Mouse (Mus musculus) heart, embryonic 13.5 days (tissue): ENCODE measurements at regions not wholly inside any gene's neighbourhood (a gene's known extent, or its start where the extent isn't known, plus 50 kb on each side); places are given as distances from the start of the nearest gene placed in this dataset.
"Not testable (repeated sequence)": the region's sequence is repeated elsewhere in the genome, so short reads cannot be mapped to it uniquely, and the experiment has no call there.

ENCODE experiments used
- ATAC-seq: fragments of 200-750 bp; cut with Nextera tagmentation; 2 replicates; pipeline ENCODE4 v1.8.0; 2017; ENCODE audit warnings: moderate TSS enrichment; ENCODE audit not compliant: insufficient number of reproducible peaks, low FRiP score, low TSS enrichment; ENCODE audit errors: extremely low read depth
- H3K27ac ChIP-seq: fragments of 300-500 bp; sonication (generic); replicated peaks from 2 replicates; pipeline ENCODE4 v1.5.1; 2015; ENCODE audit warnings: moderate library complexity, mild to moderate bottlenecking, inconsistent platforms
- H3K27me3 ChIP-seq: fragments of 300-500 bp; sonication (generic); replicated peaks from 2 replicates; pipeline ENCODE4 v1.6.1; 2015; ENCODE audit warnings: mild to moderate bottlenecking, inconsistent platforms
- H3K36me3 ChIP-seq: fragments of 300-500 bp; sonication (generic); 2 replicates; pipeline ENCODE4 v1.6.1; 2015; ENCODE audit warnings: mild to moderate bottlenecking, inconsistent platforms
- H3K4me1 ChIP-seq: fragments of 300-500 bp; sonication (generic); 2 replicates; pipeline ENCODE4 v1.6.1; 2015; ENCODE audit warnings: inconsistent platforms
- H3K4me2 ChIP-seq: fragments of 300-500 bp; sonication (generic); 2 replicates; pipeline ENCODE4 v1.6.1; 2015; ENCODE audit warnings: inconsistent platforms, mild to moderate bottlenecking, moderate library complexity
- H3K4me3 ChIP-seq: fragments of 300-500 bp; sonication (generic); 2 replicates; pipeline ENCODE4 v1.5.1; 2015; ENCODE audit warnings: moderate library complexity, mild to moderate bottlenecking, inconsistent platforms
- H3K9ac ChIP-seq: fragments of 300-500 bp; sonication (generic); 2 replicates; pipeline ENCODE4 v1.6.1; 2015; ENCODE audit warnings: inconsistent platforms, mild to moderate bottlenecking, moderate library complexity
- H3K9me3 ChIP-seq: fragments of 300-500 bp; sonication (generic); 2 replicates; pipeline ENCODE4 v1.6.1; 2016; ENCODE audit warnings: inconsistent platforms
- WGBS: fragments of 180-500 bp; shearing (Covaris S2); methylation state at CpG from one replicate; pipeline ENCODE4 v1.1.7; 2015; ENCODE audit warnings: mixed read lengths; 5-methylcytosine and 5-hydroxymethylcytosine counted together

DNA sequence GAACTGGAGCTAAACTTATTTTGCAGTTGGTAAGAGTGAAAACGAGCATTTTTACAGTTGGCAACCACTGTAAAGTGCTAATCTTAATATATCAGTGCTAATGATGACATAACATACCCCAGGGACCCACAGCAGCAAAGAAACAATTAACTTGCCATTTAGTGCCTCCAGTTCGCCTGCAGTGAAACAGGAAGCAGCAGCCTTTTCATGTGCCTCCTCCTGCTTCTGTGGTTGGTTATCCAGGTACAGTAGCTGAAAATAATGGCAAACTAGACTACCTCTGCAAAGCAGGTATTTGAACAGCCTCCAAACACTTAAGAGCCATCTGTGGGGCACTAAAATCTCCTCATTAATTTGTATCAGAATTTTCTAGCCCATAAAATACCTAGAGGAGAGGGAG, 584.8 kb upstream of the Pfkp start:
- 24% methylated on average over 2 of the region's 2 CpGs for WGBS

DNA sequence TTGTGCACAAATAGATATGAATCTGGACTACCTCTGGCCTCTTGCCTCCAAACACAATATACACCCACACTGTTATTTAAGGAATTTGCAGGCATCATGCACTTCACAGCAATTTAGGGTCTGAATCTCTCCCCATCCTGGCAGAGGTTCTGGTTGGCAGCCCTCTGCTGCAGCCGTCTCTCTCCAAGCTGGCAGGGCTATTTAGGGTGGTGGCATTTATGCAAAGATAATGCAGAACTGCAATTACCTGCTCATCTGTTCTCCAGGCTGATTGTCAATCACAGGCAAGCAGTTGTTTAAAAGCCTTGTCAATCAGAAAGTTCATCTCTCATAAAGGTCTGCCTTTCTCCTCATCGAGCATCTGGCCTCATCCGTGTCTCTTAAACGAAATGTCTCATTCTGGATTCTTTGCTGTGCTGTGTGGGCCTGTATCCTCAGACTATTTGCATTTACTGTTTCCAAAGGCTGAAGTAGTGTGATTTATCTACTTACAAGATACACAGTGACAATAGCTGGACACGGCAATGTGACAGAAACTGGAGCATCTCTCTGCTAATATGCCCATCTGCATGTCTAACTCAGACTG, 558.1 kb upstream of the Pfkp start:
- Histone ChIP-seq H3K4me1 (no peaks in the 10 kb centered on the region), H3K9me3 (no peaks in the 10 kb centered on the region), H3K4me2 (no peak overlapping the region), H3K9ac (no peak overlapping the region), H3K36me3 (no peaks in the 10 kb centered on the region), H3K4me3 (no peak overlapping the region), H3K27ac (no peak overlapping the region), H3K27me3 (no peaks in the 10 kb centered on the region)
- ATAC-seq: no peak
- 76% methylated on average over 5 of the region's 5 CpGs for WGBS

More for the DNA sequence above, 584.8 kb upstream of the Pfkp start:
- H3K27ac ChIP-seq: no peak overlapping the region
- no peaks in the 10 kb centered on the region for H3K36me3 ChIP-seq
- H3K4me2 ChIP-seq: no peak overlapping the region
- H3K9ac ChIP-seq: no peak overlapping the region
- H3K4me3 ChIP-seq: no peak overlapping the region
- ATAC-seq: no peak
- H3K9me3 ChIP-seq: no peaks in the 10 kb centered on the region
- no peaks in the 10 kb centered on the region for H3K27me3 ChIP-seq
- no peaks in the 10 kb centered on the region for H3K4me1 ChIP-seq

DNA sequence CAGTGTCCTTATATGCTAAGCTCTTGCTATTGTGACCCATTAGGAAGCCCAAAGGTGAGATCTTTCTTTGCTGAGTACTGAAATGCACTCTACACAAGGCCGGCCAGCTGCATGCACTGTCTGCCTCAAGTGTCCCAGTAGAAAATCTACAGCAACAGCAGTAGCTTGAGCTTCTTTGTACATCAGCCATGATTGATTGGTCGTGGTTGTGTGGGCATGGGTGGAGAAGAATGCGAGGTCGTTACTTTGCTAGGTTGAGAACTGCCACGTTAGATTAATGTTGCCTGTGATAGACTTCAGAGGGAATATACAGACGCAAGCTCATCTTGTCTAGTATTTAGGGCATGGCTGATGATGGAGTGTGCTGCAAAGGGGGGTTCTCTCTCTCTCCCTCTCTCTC, 547.4 kb upstream of the Pfkp start:
- Histone ChIP-seq H3K9ac (no peak overlapping the region), H3K27me3 (no peaks in the 10 kb centered on the region), H3K9me3 (no peaks in the 10 kb centered on the region), H3K36me3 (no peaks in the 10 kb centered on the region), H3K4me2 (no peak overlapping the region), H3K4me1 (no peaks in the 10 kb centered on the region), H3K4me3 (no peak overlapping the region), H3K27ac (no peak overlapping the region)
- no peak for ATAC-seq
- WGBS: 61% methylated on average over 6 of the region's 6 CpGs

DNA sequence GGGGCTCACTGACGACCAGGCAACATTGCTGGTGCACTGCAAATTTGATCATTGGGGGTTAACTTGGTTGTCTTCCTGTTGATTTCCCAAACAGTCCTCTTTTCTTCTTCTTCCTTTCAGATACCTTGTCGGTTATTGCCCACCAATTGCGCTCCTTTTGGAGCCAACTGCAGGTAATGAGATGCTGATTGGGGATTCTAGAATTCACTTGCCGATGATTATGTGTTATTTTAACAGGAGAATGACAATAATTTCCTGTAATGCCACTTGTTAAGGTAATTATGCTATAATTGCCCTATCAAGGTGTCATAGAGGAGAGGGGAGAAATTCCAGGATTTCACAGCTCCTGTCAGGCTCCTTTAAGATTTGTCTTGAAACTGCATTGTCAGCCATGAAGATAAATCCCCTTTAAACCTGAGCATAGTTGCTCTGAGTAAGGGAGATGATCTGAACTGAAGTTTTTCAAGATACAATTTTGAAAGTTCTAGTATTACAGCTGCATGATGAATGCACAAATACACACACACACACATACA, 533.7 kb upstream of the Pfkp start:
- Histone ChIP-seq H3K36me3 (no peaks in the 10 kb centered on the region), H3K4me3 (no peak overlapping the region), H3K27me3 (no peaks in the 10 kb centered on the region), H3K4me1 (no peaks in the 10 kb centered on the region), H3K9ac (no peak overlapping the region), H3K27ac (no peak overlapping the region), H3K4me2 (no peak overlapping the region), H3K9me3 (no peaks in the 10 kb centered on the region)
- 75% methylated on average over 4 of the region's 4 CpGs for WGBS
- ATAC-seq: no peak; the same call in 1 of the 2 replicates

DNA sequence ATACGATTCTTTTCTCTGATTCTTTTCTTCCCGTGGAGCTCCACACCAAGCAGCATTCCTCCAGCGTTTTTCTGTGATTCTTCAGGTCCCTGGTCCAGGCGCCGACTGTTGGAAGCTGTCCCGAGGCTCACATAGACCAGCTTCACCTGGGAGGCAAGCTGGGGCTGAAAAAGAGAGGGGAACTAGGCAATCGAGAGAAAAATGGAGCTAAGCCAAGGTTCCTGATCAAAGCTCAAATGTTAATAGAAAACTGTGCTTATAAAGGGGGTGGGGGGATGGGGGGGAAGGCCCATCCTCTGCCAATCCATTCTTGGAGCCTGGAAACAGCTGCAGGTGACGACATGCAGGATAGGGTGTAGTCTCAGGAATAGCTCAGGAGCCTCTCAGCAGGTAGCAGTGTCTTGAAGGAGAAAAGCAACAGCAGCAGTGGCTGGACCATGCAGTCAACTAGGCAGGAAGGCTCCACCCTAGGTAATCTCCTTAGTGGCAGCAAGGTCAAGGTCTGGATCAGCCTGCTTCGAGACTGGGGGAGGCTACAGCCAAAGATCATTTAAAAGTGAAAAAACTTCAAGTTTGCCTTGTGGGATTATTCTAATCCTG, 527.1 kb upstream of the Pfkp start:
- no peak overlapping the region for H3K4me2 ChIP-seq
- no peak overlapping the region for H3K4me3 ChIP-seq
- ATAC-seq: no peak
- H3K36me3 ChIP-seq: no peaks in the 10 kb centered on the region
- H3K27me3 ChIP-seq: no peaks in the 10 kb centered on the region
- WGBS: 68% methylated on average over 9 of the region's 9 CpGs
- no peak overlapping the region for H3K9ac ChIP-seq
- H3K9me3 ChIP-seq: peaks cover 12% of the 10 kb centered on the region
- no peak overlapping the region for H3K27ac ChIP-seq
- H3K4me1 ChIP-seq: no peaks in the 10 kb centered on the region

DNA sequence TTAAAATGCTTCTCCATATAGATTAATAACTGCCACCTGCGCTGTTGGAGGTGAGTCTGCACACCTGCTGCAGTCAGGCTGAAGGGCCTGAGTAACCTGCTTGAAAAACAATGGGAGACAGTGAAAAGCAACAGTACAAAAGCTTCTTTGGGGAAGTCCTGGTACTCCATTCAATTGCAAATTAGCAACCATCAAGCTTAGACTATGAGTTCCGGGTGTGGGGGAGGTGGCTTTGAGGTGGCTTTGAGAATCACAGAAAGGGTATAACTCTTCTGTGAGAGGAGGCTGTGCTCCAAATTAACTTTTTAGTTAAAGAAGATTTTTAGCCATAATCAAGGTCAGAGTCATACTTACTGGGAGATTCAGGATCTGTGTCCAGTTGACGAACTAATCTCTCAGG, 521.5 kb upstream of the Pfkp start:
- H3K36me3 ChIP-seq, ATAC-seq, H3K4me2 ChIP-seq, H3K27me3 ChIP-seq, H3K27ac ChIP-seq, H3K9ac ChIP-seq, H3K4me1 ChIP-seq, H3K4me3 ChIP-seq: not testable (repeated sequence)
- WGBS: 83% methylated on average over 3 of the region's 3 CpGs
- peaks cover 12% of the 10 kb centered on the region for H3K9me3 ChIP-seq

DNA sequence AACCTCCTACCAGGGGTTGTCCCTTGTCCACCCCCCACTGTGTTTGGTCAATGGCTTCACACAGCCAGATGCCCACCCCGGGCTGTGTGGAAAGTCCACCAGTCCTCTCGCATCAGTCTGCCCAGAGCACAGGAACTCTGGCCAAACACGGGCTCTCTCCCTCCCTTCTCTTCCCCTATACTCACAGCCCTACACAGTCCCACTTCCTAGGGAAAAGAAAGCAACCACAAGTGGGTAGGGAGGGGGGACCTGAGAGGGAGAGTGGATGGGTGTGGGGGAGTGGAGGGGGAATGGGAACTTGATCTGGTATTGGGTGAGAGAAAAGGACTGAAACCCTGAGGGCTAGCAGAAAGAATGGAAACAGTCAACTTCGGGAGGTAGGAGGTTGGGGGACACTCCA, 497.8 kb upstream of the Pfkp start:
- 66% methylated on average over 4 of the region's 4 CpGs for WGBS
- no peak overlapping the region for H3K4me3 ChIP-seq

DNA sequence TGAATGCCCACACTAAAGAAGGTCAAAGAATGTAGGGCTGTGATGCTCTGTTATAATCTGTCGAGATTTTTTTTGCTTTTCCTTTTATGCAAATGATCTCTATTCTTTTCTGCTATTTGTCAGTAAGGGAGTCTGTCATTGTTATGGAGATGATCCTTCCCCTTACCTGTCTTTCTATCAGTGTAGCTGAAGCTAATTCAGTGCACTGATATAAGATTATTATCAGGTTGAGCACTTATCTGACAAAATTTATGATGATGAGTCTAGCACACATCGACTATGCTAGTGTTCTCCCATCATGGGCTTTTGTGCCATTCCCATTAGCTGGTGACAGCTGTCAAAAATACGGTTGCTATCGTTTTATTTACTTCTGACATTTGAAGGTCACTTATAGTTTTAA, 462.0 kb upstream of the Pfkp start:
- H3K4me2 ChIP-seq: no peak overlapping the region
- no peak overlapping the region for H3K9ac ChIP-seq
- ATAC-seq: no peak
- H3K4me3 ChIP-seq: no peak overlapping the region
- H3K27me3 ChIP-seq: no peaks in the 10 kb centered on the region
- H3K27ac ChIP-seq: no peak overlapping the region
- no peaks in the 10 kb centered on the region for H3K4me1 ChIP-seq
- 72% methylated on average over 4 of the region's 4 CpGs for WGBS
- H3K9me3 ChIP-seq: no peaks in the 10 kb centered on the region
- H3K36me3 ChIP-seq: no peaks in the 10 kb centered on the region

More for the DNA sequence above, 497.8 kb upstream of the Pfkp start:
- no peak overlapping the region for H3K9ac ChIP-seq
- H3K9me3 ChIP-seq: no peaks in the 10 kb centered on the region
- no peak overlapping the region for H3K4me2 ChIP-seq
- no peak for ATAC-seq
- H3K4me1 ChIP-seq: 0 out of 2 replicates have a peak, but pooled peaks cover 12% of the 10 kb centered on the region
- no peaks in the 10 kb centered on the region for H3K27me3 ChIP-seq
- no peak overlapping the region for H3K27ac ChIP-seq
- no peaks in the 10 kb centered on the region for H3K36me3 ChIP-seq

DNA sequence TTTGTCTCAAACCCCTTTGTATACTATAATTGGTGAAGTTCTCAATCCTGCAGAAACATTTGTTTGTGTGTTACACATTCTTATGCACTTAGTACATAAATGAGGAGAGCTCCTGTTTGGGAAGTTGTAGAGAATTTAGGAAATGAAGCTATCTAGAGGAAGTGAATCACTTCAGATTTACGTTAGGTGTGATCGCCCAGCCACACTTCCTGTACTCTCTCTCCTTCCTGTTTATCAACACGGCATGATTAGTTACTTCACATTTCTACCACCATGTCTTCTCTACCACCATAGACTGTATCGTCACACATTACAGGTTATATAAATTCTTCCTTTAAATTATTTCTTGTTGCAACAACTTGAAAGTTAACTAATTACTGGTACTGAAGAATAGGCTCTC, 454.7 kb upstream of the Pfkp start:
- no peak overlapping the region for H3K4me2 ChIP-seq
- H3K27ac ChIP-seq: no peak overlapping the region
- no peaks in the 10 kb centered on the region for H3K4me1 ChIP-seq
- no peaks in the 10 kb centered on the region for H3K36me3 ChIP-seq
- H3K4me3 ChIP-seq: no peak overlapping the region
- 78% methylated on average over 4 of the region's 4 CpGs for WGBS
- H3K27me3 ChIP-seq: no peaks in the 10 kb centered on the region
- H3K9ac ChIP-seq: no peak overlapping the region
- H3K9me3 ChIP-seq: no peaks in the 10 kb centered on the region; the same call in 1 of the 2 replicates
- ATAC-seq: no peak

DNA sequence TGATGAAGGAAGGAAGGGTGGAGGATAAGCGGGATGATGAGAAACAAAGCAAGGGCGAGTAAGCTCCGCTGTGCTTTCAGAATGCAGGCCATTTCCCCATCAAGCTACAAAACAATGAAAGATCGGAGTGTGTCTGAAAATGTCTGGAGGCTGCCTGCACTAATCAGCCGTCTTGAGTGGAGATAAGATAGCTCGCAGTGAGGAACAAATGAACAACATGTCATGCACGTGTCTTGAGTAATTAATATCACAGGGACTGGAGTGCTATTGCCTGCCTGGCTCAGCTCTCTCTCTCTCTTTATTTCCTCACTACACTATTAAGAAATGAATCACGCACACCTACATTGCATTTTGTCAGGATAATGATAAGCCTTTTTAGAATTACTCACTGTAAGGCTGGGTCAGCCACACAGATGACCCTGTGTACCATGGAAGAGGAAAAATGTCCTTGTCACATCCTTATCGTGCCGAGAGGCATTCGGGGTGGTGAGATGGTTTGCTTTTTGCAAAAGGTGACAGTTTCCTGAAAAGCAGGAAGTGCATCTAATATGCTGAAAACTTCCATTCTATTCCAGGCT, 444.6 kb upstream of the Pfkp start:
- H3K27ac ChIP-seq: no peak overlapping the region
- no peak for ATAC-seq
- no peaks in the 10 kb centered on the region for H3K9me3 ChIP-seq
- H3K4me2 ChIP-seq: peak overlapping the region; percentile 24
- no peaks in the 10 kb centered on the region for H3K36me3 ChIP-seq
- no peak overlapping the region for H3K9ac ChIP-seq
- no peaks in the 10 kb centered on the region for H3K27me3 ChIP-seq
- peaks cover 8% of the 10 kb centered on the region for H3K4me1 ChIP-seq
- H3K4me3 ChIP-seq: no peak overlapping the region
- 18% methylated on average over 11 of the region's 11 CpGs for WGBS

DNA sequence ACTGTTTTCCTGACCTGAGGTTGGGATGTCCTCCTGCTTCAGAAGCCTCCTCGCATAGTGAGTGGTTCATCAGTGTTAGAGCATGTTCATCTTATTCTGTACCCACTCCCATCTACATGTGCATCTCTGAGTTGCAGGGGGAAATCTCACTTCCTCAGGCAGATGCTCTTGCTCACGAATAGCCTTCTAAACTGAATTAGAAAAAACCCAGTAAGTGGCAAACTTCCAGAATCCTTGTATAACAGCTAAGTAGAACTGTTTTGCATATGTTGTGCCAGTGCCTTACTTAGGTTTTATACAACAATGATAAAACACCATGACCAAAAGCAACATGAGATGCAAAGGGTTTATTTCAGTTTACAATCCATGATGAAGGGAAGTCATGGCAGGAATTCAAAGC, 442.3 kb upstream of the Pfkp start:
- no peaks in the 10 kb centered on the region for H3K27me3 ChIP-seq
- no peak for ATAC-seq
- H3K9ac ChIP-seq: no peak overlapping the region
- H3K4me1 ChIP-seq: peaks cover 8% of the 10 kb centered on the region
- H3K9me3 ChIP-seq: no peaks in the 10 kb centered on the region
- no peaks in the 10 kb centered on the region for H3K36me3 ChIP-seq
- WGBS: 71% methylated on average over 2 of the region's 2 CpGs
- H3K27ac ChIP-seq: no peak overlapping the region
- H3K4me2 ChIP-seq: no peak overlapping the region
- H3K4me3 ChIP-seq: no peak overlapping the region

DNA sequence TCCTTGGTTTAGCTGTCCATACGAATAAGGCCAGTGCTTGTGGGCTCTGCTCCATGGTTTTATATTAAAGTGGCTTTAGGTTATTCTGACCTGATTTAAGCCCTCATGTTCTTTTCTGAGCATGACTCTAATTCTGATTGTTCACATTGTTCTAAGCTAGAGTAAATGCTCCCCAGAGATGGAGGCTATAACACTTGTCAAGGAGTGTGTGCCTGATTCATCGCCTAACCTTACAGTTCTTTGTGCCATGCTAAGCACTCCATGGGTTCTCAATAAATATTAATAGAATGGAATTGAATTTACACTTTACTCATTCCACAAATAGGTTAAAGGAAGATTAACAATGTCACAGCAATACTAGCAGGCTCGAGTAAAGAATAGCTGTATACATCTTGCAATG, 417.6 kb upstream of the Pfkp start:
- no peaks in the 10 kb centered on the region for H3K27me3 ChIP-seq
- WGBS: 70% methylated on average over 3 of the region's 3 CpGs
- no peaks in the 10 kb centered on the region for H3K36me3 ChIP-seq
- no peak for ATAC-seq
- no peak overlapping the region for H3K27ac ChIP-seq
- H3K9me3 ChIP-seq: no peaks in the 10 kb centered on the region
- no peak overlapping the region for H3K4me2 ChIP-seq
- H3K4me1 ChIP-seq: no peaks in the 10 kb centered on the region
- H3K9ac ChIP-seq: no peak overlapping the region
- no peak overlapping the region for H3K4me3 ChIP-seq
